Mouse (Mus musculus) megakaryocyte progenitor cell, adult 5-6 weeks (primary cell): ENCODE measurements around the gene Pigu. TPM values are rescaled to one million over a fixed set of nuclear protein-coding genes. Genes with fewer than 3 reads are reported as not detected.

Experiments
- ATAC-seq: replicated peaks from 2 replicates; pipeline ENCODE4 v1.8.0; 2016; ENCODE audit warnings: mild to moderate bottlenecking, moderate TSS enrichment, inconsistent platforms; ENCODE audit not compliant: poor library complexity
- total RNA-seq, 2 experiments: library from RNA; stranded (forward) in 1 of 2; stranded (reverse) in 1 of 2; fragments of 157-497, 149-512 nt in 1 of 2; fragments of 200-1000 nt in 1 of 2; gene quantifications; 2 replicates each; pipeline versions ENCODE4 v1.2.3 to v1.2.4; 2015 to 2017

Pigu gene
- total RNA-seq, 2 experiments from 2014 or later: 42.7 to 79.7 TPM

DNA sequence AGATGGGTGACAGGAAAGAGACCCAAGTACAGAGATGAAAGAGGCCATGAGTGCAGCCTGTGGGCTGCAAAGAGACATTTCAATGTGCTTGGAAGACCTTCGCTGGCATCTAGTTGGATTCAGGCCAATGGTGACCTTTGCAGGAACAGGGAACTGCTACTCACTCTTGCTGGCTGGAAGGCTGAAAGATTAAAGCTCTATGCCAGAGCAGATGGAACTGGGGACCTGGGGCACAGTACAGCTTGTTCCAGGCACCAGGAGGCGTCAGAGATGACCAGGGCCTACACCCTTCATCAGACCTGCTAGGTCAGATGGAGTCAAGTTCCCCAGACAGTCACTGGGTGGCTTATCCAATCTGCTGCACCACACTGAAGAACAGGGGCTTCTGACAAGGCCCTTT lies 63.8 kb downstream of the Pigu start:
- ATAC-seq: no peak

DNA sequence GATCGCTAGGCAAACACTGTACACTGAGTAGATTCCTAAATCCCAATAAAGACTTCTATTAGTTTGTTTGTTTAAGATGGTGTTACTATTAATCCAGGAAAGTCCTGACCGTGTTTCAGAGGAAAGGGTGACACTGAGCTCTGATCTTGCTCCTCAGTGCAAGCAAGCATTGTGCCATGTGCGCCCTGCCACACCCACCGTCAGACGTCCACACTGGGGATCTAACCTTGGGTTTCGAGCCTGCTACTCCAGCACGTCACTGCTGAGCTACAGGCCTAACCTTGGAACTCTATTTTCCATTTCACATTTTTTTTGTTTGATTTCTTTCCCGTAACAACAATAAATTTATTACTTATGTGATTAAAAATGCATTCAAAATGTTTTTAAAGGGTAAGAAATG lies 67.2 kb downstream of the Pigu start:
- ATAC-seq: no peak

DNA sequence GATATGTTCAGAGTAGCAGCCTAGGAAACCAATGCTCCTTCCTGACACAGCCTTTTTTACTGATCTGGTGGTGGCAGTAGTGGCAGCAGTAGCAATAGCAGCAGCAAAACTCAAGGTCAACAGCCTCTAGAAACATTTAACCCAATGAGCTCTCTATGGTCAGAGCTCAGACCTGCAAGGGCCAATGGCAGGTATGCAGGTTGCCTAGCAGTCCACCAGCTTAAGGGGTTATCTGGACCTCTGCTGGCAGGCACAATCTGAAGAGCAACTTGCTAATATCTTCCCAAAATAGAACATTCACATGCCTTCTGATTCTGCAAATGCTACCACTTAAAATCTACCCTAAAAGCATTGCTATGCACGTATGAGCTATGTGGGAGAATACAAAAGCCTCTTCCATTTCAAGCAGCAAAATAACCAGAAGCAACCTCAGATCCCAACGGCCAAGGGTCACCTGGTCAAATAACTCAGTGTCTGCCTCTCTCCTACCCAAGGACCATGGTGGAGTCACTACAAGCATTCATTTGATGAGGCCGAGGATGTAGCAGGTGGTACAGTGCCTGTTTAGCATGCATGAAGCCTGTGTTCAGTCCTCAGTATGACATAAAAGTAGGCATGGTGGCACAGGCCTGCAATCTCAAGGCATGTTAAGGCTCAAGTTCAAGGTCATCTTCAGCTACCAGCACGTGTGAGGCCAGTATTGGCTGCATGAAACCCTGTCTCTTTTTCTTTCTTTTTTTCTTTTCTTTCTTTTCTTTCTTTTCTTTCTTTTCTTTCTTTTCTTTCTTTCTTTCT lies 69.6 kb downstream of the Pigu start:
- ATAC-seq: no peak

DNA sequence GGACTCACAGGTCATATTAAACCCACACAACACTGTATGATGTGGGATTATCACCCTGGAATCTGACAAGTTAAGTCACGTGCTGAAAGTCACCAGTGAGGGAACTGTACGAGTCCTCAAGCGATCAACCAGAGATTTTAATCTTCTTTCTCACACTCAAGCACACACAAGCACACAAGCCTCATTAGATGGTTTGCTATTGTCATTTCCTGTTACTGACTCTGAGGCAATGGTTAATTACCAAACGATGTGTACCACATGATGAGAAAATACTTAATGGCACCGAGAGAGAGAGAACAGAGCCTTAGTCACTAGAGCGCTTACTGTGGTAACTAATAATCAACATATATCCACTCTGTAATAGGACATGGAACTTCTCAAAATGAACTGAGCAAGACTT lies 71.5 kb downstream of the Pigu start:
- no peak for ATAC-seq

DNA sequence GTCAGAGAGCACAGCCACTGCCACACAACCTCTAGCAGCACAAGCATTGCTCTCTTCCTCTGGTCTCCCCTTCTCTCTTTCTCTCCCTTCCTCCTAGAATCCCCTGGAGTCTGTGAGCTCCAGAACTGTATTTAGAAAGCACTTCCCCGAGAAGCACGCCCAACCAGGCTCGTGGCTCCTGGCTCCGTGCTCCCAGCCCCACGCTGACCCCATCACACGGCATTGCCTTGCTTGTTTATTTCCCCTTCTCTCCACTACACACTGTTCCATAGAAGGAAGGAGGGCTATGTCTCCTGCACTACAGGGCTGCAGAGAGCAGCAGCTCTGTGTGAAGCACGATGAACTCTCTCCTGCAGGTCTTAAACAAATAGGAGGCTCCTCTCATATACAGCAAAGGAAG lies 72.6 kb downstream of the Pigu start:
- no peak for ATAC-seq

DNA sequence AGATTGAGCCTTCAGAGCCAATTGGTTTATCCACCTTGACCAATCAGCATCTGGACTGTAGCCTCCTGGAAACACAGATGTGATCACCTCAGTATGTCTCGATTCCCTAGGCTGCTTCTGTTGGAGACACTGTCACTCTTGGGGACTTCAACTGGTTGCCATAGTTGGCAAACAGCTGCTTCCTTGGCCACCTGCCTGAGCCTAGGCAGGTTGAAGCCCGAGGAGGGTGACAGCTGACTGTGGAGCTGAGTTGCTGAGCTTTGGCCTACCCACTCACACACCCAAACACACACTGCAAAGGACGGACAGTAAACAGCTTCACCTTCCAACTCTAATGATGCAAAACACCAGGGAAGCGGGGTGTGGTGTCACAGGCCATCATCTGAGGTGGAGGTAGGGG lies 73.4 kb downstream of the Pigu start:
- no peak for ATAC-seq

DNA sequence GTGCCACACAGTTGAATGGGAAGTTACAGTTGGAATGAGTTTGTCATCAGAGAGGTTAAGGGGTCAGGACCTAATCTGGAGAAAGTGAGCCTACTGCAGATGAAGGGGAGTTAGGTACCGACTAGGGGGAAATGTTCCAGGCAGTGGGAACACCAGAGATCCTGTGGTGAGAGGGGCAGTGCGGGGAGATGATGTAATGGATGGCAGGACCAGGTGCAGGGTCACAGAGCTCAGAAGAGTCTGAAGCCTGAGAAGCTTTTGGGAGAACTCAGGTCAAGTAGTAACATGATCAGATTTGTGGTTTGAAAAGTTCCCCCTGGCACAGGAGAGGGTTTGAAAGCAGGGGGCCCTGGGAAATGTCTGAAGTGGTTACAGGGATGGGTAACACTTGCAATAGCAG lies 77.1 kb downstream of the Pigu start:
- ATAC-seq: no peak

DNA sequence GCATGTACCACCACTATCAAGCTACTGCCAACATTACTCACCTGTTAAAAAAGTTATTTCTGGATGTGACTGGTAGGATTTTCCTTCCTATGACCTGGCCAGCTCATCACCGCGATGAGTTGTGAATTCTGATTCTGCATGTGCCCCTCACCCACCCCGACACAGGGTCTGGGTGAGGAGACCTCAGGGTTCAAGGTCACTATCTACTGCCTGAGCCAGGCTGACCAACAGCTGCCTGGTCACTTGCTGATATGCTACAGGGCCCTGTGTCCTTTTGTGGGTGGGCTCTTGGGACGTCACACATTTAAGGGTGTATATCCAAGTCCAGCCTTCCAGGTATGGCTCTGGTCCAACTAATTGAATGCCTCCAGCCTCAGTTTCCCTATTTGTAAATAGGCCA lies 78.1 kb downstream of the Pigu start:
- no peak for ATAC-seq

DNA sequence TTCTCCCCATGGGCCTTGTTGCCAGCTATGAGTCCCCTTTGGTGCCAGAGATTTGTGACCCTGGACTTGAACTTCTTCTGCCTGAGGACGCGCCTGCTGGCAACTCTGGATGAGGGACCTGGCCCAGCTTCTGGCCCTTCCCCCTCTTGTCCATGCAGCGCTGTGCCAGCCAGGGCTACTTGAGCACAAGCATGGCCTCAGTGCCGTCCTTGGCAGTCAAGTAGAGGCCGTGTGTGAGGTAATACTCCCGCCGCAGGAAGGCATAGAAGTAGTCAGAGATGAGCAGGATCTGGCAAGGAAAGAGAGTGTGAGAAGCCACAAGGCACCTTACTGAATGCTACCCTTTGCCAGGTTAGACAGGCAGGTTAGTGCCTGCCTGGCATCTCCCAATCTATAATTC lies 78.9 kb downstream of the Pigu start:
- ATAC-seq: no peak

DNA sequence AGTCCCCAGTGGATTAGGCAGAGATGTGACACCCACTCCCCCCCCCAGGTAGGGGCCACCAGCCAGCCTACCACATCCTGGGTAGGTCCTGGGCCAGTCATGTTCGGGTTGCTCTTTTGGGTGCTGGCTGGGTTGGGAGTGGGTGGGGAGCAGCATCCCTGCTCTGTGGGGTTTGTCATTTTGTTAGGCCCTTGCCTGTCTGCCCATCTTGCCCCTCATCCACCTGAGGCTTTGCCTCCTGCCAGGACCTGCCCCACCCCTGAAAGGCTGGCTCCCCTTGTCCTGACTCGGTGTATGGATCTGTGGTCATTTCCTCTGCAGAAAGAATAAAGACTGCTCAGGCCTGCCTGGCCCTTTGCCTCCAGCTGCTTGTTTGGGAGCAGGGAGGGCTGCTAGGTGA lies 79.5 kb downstream of the Pigu start:
- ATAC-seq: no peak

DNA sequence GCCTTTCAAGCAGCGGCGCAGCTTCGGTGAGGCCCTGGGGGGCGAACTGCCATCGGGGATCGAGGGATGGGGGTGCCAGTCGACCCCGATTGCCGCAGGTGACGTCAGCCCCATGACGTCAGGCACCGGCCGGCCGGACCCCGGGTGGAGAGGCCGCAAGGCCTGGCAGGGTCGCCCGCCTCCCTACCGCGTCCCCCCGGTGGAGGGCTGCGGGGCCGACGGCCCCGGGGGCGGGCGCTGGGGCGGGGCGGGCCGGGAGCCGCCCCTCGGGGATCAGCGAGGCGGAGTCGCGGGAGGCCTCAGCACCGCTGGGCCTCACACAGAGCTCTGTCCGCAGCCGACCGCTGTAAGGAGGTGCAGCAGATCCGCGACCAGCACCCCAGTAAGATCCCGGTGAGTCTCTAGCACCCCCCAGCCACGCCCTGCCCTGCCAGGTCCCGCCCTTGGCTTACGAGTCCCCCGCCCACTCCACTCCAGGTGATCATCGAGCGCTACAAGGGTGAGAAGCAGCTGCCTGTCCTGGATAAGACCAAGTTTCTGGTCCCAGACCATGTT lies 80.5 kb downstream of the Pigu start:
- ATAC-seq: peak; percentile 41

DNA sequence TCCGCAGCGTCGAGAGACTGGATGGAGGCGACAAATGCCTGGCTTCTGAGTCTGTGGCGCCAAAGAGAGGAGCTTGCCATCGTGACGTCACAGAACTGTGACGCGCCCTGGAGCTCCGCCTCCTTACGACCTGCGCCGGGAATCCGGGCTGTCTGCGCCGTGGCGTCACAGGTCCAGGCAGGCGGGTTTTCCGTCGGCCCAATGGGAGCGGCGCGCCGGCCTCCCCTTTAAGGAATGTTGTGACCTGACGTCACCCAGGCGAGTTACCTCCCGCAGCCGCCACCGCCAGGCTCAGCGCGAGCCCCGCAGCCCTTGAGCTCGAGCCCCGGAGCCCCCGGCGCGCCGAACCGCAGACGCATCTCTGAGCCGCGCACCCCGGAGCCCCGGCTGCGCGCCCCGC lies 81.0 kb downstream of the Pigu start, which contains the start of gene Map1lc3a:
Map1lc3a (plus strand) TSS at position 103 of the 400 bp plus-strand sequence.
- ATAC-seq: peak; percentile 89

DNA sequence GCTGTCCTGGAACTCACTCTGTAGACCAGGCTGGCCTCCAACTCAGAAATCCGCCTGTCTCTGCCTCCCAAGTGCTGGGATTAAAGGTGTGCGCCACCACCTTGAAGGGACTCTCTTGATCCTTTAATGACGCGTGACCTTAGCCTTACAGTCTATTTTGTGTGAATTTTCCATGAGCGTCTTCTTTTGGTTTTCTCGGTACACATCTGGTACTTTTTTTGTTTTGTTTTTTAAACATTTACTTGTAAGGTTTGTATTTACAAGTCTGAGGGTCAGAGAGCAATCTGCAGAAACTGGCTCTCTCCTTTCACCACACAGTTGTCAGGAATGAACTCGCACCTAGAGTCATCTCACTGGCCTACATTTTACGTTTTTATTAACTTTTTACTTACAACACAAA lies 83.6 kb downstream of the Pigu start:
- no peak for ATAC-seq

DNA sequence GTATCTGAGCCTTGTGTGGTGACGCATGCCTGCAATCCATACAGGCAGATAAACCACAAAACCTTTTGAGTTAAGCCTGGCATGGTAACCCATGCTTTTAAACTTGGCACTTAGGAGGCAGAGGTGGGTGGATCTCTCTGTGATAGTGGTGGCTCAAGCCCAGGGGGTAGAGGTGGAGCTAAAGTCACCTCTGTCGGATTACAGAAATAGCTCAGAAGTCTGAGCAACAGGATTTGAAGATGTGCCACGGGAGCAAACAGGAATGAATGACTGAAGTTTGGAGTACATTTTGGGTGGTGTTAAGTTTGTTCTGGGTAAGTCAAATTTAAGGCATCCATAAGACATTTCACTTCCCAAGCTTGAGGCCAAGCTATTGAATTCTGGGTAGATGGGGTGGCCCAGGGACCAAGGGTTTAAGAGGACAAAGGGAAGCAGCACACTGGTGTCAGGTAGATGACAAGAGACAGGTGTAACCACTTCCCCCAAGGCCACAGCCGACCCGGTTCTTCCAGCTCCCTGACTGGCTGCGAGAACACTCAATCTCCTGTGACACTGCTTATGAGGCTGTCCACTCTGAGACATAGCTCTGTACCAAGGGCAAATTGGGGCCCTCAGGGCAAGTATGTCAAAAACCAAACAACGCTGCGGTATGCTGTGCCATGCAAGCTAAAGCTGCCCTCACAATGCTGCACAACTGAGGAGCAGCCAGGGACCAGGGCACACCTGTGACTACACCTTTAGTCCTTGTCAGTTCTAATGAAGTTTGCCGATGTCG lies 84.6 kb downstream of the Pigu start:
- no peak for ATAC-seq

DNA sequence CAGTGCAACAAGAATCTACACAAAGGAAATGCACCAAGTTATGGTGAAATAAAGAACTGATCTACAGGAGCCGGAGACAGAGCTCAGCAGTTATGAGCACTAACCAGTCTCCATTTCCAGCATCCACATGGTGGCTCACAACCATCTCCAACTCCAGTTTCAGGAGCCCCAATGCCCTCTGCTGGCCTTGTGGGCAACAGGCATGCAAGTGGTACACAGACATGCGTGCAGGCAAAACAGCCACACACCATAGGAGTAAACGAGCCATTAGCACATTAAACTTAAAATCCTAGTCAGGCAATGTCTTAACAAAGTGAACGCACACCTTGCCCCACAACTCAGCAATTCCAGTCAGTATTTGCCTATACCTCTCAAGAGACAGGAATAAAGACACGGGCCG lies 85.3 kb downstream of the Pigu start:
- ATAC-seq: peak; percentile 59

DNA sequence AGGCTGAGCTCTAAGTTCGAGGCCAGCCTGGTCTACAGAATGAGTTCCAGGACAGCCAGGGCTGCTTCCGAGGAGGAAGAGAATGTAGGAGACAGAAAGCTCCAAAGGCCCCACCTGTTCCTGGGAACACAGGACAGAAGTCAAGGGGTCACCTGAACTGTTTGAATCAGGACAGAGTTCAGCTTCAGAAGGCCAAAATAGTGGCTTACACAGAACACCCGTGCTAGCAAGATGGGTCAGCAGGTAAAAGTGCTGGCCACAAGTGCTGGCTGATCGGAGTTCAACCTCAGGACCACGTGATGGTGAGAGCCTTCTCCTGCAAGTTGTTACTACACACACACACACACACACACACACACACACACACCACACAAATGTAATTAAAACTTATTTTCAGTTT lies 90.3 kb downstream of the Pigu start:
- no peak for ATAC-seq

DNA sequence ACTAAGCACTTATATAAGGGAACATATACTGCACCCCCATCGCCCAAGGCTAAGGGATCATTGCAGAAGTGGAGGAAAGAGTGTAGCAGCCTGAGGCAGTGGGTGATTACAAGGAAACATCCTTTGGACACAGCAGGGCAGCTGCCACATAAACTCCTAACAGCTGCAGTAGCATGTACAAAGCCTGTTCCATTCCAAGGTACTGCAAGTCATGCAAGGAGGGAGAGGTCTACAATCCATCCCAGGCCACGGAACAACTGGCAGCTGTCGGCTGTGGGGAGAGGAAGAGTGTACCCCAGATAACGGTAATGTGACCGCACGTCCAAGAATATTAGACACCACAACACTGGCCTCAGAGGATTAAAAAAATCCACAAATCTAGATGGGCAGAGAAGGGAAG lies 91.7 kb downstream of the Pigu start:
- ATAC-seq: no peak

DNA sequence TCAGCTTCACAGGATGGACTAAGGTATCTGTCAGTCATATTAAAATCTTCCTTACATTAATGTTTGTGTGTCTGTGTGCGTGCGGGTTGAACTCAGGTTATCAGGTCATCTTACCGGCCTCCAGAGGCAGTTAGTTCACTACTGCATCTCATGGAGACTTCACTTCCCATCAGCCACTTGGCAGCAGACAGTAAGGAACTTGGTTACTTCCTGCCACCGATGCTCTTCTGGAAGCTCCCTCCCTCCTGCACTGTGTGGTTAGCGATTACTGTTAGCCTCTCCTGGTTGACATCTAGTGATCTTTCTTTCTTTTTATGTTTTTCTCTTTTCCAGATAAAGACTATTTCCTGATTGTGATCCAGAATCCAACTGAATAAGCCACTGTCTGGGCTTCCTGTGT lies 107.6 kb downstream of the Pigu start:
- ATAC-seq: no peak

DNA sequence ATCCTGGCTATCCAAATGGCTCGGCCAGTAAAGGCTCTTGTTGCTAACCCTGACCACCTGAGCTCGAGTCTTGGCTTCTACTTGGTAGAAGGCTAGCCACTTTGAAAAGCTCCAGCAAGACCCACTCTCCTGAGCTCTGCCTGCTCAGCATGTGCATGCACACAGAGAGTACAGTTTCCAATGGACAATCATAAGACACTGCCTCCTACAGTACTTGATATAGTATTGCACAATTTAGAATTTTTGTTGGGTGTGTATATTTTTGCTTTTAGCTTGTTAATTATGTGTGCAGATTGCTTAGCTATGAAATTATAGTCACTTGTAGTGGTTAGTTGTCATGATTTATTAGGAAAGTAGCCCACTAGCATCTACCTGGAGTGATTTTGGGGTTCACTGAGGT lies 108.5 kb downstream of the Pigu start:
- peak; percentile 57; the same call in 1 of the 2 replicates for ATAC-seq

DNA sequence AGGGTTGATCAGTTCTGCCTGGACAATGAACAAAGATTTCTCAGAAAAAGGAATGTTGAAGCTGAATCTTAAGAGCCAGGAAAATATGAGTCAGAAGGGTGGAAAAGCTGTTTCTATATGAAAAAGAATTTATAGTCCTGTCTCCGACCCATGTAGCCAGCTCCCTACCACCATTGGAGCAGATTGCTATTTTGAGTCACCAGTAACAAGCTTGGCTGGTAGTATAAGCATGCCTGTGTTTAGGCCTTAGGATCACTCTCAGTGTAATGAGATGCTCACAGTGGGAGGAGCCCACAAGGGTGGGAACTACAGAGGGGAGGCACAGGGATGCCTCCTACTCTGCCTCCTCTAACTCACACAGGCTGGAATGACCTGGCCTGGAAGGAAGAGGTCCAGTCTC lies 109.0 kb downstream of the Pigu start:
- no peak for ATAC-seq

DNA sequence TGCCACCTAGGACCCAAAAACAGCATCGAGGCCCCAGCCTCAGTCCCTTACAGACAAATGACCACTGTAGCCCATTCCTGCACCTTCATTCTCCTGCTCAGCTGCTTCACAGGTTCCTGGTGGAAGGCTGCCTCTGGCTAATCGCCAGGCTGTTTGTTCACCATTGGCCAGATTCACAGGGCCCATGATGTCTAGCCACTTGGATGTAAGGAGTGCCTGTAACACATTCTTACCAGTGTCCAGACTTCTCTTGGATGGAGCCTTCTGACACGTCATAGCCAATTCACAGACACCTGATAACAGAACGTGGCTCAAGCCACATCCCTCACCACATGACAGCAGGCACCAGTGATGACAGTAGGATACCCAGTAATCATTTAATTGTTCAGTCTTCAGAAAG lies 111.0 kb downstream of the Pigu start:
- no peak for ATAC-seq

DNA sequence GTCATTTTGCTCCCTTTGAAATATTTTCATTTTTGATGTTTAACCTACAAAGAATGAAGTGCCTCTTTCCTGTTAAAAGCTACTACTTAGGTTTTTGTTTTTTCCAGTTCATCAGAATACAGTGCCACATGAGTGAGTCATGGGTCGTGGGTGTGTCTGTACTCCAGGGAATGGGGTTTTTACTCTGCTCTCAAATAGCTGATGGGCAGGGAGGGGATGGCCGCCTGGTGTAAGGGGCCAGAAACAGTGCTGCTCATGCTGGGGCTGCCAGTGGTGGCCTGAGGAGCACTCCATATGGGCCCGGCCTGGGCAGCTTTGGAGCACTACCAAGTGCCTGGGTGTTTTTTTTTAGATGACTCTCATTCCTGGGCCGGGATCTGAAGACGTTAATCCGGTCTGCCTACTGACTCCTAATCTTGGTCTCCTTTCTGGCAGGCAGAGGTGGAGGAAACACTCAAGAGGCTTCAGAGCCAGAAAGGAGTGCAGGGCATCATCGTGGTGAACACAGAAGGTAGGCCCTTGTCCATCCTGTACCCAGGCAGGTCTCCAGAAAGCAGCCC lies 114.9 kb downstream of the Pigu start:
- ATAC-seq: no peak
